Mouse (Mus musculus) ES-Bruce4 (cell line): ENCODE measurements around the gene Paxbp1. TPM values are rescaled to one million over a fixed set of nuclear protein-coding genes. Genes with fewer than 3 reads are reported as not detected.

Experiments used
- H3K27ac ChIP-seq: 2 replicates; pipeline ENCODE4 v1.5.1; 2012; ENCODE audit warnings: low read length, inconsistent platforms; ENCODE audit not compliant: insufficient read depth
- H3K27me3 ChIP-seq: 2 replicates; pipeline ENCODE4 v1.6.1; 2012; ENCODE audit warnings: mild to moderate bottlenecking, low read length, inconsistent platforms; ENCODE audit not compliant: control insufficient read depth, poor library complexity, insufficient read depth, severe bottlenecking
- H3K36me3 ChIP-seq: 2 replicates; pipeline ENCODE4 v1.6.1; 2012; ENCODE audit warnings: inconsistent platforms, mild to moderate bottlenecking, low read length, moderate library complexity; ENCODE audit not compliant: control insufficient read depth, poor library complexity, insufficient read depth, severe bottlenecking
- H3K4me1 ChIP-seq: one replicate; pipeline ENCODE4 v1.8.1; 2011; ENCODE audit warnings: low read length; ENCODE audit not compliant: control insufficient read depth, insufficient read depth
- H3K4me3 ChIP-seq: 2 replicates; pipeline ENCODE4 v1.5.1; 2011; ENCODE audit warnings: low read depth, mild to moderate bottlenecking, low read length
- H3K9ac ChIP-seq: 2 replicates; pipeline ENCODE4 v1.6.1; 2012; ENCODE audit warnings: low read depth, mild to moderate bottlenecking, inconsistent platforms; ENCODE audit not compliant: poor library complexity, severe bottlenecking
- H3K9me3 ChIP-seq: replicated peaks from 2 replicates; pipeline ENCODE4 v1.6.1; 2012; ENCODE audit warnings: mild to moderate bottlenecking, low read length, inconsistent platforms; ENCODE audit not compliant: control insufficient read depth, poor library complexity, insufficient read depth, severe bottlenecking
- CTCF ChIP-seq: IDR thresholded peaks from one replicate; pipeline ENCODE4 v1.8.1; 2011; ENCODE audit warnings: low read depth, low read length
- EP300 ChIP-seq: IDR thresholded peaks from 2 replicates; pipeline ENCODE4 v1.6.1; 2011; ENCODE audit warnings: low read depth, low read length; ENCODE audit not compliant: insufficient read depth
- POLR2A ChIP-seq: IDR thresholded peaks from one replicate; pipeline ENCODE4 v1.8.1; 2011; ENCODE audit warnings: low read length; ENCODE audit not compliant: insufficient read depth
- polyA plus RNA-seq: library from polyadenylated mRNA; stranded (reverse); fragments of >200 nt; gene quantifications from 2 replicates; pipeline ENCODE4 v1.2.4, GENCODE M21; 2011; ENCODE audit warnings: low read depth; ENCODE audit not compliant: missing spikeins, insufficient read depth, insufficient read length

The Paxbp1 gene
- polyA plus RNA-seq, 1 experiment, result 108 TPM

DNA sequence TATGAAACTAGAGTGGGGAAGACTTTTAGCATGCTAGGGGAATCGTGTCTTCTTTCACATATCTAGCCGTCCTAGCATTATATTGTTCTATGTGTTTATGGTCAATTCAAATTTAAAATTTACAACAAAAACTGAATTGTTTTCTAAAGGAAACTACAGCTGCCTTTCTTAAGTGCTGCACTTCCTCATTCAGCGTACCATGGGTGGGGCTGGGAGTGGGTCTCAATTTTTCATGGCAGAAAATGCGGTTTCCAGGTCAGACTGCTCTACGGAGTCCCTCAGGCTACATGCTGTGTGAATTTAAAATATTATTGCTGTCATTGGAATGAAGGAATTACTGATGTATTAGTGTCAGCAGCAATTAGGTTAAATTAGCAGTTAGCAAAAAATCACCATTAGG, 48.8 kb downstream of the Paxbp1 start:
- no peaks in the 10 kb centered on the region for H3K4me1 ChIP-seq
- no peaks in the 10 kb centered on the region for H3K27me3 ChIP-seq
- no peak overlapping the region for H3K27ac ChIP-seq
- H3K9me3 ChIP-seq, result no peaks in the 10 kb centered on the region
- TF ChIP-seq POLR2A (no peak), EP300 (no peak), CTCF (no peak)
- no peak overlapping the region for H3K4me3 ChIP-seq
- H3K36me3 ChIP-seq, result peaks cover 2% of the 10 kb centered on the region; the same call in 1 of the 2 replicates
- H3K9ac ChIP-seq, result no peak overlapping the region

DNA sequence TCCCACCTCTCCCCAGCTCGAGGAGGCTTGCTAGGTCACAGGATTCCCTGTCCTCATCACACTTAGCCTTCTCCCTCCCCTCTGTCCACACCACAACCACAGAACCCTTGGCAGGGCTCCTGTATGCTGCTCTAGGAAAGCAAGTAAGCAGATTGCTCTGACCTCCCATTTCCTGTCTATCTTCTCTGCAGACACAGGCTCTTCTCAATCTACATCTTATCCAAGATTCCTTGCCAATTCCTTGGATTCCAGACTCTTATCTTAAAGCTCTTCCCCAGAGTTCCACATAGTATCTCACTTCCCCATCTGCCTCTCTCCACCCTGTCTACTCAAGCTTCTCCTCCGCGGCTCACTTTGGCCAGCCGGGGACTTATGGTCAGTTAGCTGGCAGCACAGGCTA, 49.3 kb downstream of the Paxbp1 start:
- no peak overlapping the region for H3K27ac ChIP-seq
- H3K9me3 ChIP-seq, result no peaks in the 10 kb centered on the region
- no peak overlapping the region for H3K4me3 ChIP-seq
- TF ChIP-seq POLR2A (no peak), CTCF (no peak), EP300 (no peak)
- H3K36me3 ChIP-seq, result peaks cover 2% of the 10 kb centered on the region; the same call in 1 of the 2 replicates
- H3K9ac ChIP-seq, result no peak overlapping the region
- no peaks in the 10 kb centered on the region for H3K27me3 ChIP-seq
- H3K4me1 ChIP-seq, result no peaks in the 10 kb centered on the region

DNA sequence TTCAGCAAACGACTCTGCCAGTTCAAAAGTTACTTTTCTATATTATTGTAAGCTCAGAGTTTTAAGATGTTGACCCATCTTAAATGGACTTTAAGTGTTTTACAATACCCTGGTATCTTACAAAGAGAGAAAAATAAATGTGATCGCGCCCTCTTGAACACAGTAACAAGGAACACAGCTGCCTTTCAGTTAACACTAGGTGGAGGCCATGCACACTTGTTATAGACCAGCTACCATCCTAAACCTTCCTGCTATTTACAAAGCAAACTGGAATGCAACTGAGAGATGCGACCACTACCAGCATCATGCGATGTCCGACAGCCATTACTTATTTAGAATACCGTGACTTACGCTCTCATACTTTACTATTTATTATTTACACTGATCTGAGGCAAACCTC, 55.2 kb downstream of the Paxbp1 start:
- Histone ChIP-seq H3K9me3 (no peaks in the 10 kb centered on the region), H3K27ac (no peak overlapping the region), H3K27me3 (no peaks in the 10 kb centered on the region), H3K4me3 (no peak overlapping the region), H3K36me3 (peaks cover 2% of the 10 kb centered on the region; the same call in 1 of the 2 replicates), H3K4me1 (no peaks in the 10 kb centered on the region), H3K9ac (no peak overlapping the region)
- TF ChIP-seq POLR2A, result no peak
- no peak for TF ChIP-seq EP300
- no peak for TF ChIP-seq CTCF

DNA sequence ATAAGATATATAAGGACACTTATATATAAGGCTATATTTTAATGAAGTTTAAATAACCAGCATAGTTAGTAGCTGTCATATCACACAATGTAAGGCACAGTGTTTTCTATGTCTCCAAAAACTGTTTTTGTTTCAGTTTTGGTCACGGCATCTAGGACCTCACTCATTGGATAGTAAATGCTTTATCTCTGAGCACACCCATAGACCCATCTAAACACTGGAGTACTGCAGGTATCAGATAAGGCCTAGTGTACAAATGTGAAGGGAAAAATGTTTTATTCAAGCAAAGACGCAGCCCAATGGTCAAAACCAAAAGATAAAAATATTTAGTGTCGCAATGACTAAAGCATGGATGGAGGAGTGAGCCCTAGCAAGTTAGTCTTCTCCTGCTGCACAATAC, 55.7 kb downstream of the Paxbp1 start:
- H3K27me3 ChIP-seq, result no peaks in the 10 kb centered on the region
- H3K4me3 ChIP-seq, result no peak overlapping the region
- H3K36me3 ChIP-seq, result peaks cover 2% of the 10 kb centered on the region; the same call in 1 of the 2 replicates
- TF ChIP-seq POLR2A, result no peak
- no peak for TF ChIP-seq CTCF
- TF ChIP-seq EP300, result no peak
- no peak overlapping the region for H3K9ac ChIP-seq
- H3K9me3 ChIP-seq, result no peaks in the 10 kb centered on the region
- no peaks in the 10 kb centered on the region for H3K4me1 ChIP-seq
- H3K27ac ChIP-seq, result no peak overlapping the region

DNA sequence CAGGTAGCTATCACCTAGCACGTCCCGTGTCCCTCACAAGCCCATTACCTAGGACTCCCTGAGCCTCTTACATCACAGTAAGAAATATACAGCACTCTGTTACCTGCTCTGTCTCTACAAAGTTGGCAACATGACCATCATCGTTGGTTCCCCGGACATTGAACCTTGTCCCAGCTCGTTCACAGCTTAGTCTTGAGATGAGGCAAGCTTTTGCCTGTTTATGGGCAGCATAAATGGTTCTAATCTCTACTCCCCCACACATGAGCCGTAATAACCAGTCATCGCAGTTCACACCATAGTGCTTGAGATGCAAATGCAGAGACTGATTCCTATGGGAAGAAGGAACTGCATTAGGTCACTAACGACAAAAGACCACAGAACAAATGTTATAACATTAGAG, 56.3 kb downstream of the Paxbp1 start:
- no peak for TF ChIP-seq EP300
- TF ChIP-seq CTCF, result no peak
- TF ChIP-seq POLR2A, result no peak
- H3K9ac ChIP-seq, result no peak overlapping the region
- no peaks in the 10 kb centered on the region for H3K9me3 ChIP-seq
- no peaks in the 10 kb centered on the region for H3K4me1 ChIP-seq
- H3K27ac ChIP-seq, result no peak overlapping the region
- H3K36me3 ChIP-seq, result peaks cover 2% of the 10 kb centered on the region; the same call in 1 of the 2 replicates
- H3K27me3 ChIP-seq, result no peaks in the 10 kb centered on the region
- H3K4me3 ChIP-seq, result no peak overlapping the region

DNA sequence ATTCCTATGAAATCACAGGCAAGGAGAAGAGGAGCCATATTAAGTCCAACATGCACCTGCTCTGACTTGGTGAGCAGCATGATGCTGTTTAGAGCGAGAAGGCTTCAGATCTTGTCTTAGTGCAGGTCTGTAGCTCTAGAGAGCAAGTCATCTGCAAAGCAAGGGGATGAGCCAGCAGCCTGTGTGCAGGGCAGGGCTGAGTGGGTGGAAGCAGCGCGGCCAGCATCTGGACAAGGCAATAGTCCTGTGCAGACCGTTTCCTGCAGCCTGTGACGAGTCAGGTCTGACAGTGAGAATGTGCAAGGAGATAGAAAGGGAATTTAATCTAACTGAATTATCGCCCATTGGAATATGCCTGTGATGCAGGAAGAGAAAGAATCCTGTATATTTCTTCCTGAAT, 73.3 kb downstream of the Paxbp1 start:
- H3K9ac ChIP-seq, result no peak overlapping the region
- H3K4me1 ChIP-seq, result no peaks in the 10 kb centered on the region
- H3K4me3 ChIP-seq, result no peak overlapping the region
- H3K27ac ChIP-seq, result no peak overlapping the region
- TF ChIP-seq CTCF (no peak), EP300 (no peak)
- no peaks in the 10 kb centered on the region for H3K27me3 ChIP-seq
- peaks cover 2% of the 10 kb centered on the region; the same call in 1 of the 2 replicates for H3K36me3 ChIP-seq
- no peaks in the 10 kb centered on the region for H3K9me3 ChIP-seq
